Mouse (Mus musculus): Measurements from ENCODE around the gene Scarf1.

Scarf1 gene

DNA sequence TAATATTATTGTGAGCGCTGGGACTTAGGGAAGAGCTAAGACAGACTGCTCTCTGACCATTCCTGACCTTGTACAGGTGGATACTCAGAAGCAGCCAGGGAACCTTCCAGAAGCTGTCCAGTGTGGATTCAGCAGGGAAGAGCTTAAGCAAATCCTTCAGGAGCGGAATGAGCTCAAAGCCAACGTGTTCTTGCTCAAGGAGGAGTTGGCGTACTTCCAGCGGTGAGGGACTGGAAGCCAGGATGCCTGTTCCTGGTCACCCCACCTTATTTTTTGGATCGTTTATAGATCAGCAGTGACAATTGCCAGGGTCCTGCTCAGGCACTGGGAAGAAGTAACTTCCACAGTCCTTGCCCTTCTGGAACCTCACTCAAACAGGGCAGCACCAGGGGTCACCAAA is 2.1 kb upstream of the Scarf1 start:
- DNase-seq (ENCODE audit: low read depth, low spot score), result no peak

GRCm38 (mm10) chr11:75512301-75513018 is 880 bp upstream of the Scarf1 start:
- no peak for DNase-seq (ENCODE audit: low read depth, low spot score)

DNA sequence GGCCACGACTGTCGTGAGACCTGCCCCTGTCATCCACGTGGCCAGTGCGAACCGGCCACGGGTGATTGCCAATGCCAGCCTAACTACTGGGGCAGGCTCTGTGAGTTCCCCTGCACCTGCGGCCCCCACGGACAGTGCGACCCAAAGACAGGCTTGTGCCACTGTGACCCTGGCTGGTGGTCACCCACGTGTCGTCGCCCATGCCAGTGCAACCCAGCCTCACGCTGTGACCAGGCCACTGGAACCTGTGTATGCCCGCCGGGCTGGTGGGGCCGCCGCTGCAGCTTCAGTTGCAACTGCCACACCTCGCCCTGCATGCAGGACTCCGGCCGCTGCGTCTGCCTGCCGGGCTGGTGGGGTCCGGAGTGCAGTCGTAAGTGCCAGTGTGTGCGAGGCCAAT is 1.8 kb downstream of the Scarf1 start:
- no peak for DNase-seq (ENCODE audit: low read depth, low spot score)

DNA sequence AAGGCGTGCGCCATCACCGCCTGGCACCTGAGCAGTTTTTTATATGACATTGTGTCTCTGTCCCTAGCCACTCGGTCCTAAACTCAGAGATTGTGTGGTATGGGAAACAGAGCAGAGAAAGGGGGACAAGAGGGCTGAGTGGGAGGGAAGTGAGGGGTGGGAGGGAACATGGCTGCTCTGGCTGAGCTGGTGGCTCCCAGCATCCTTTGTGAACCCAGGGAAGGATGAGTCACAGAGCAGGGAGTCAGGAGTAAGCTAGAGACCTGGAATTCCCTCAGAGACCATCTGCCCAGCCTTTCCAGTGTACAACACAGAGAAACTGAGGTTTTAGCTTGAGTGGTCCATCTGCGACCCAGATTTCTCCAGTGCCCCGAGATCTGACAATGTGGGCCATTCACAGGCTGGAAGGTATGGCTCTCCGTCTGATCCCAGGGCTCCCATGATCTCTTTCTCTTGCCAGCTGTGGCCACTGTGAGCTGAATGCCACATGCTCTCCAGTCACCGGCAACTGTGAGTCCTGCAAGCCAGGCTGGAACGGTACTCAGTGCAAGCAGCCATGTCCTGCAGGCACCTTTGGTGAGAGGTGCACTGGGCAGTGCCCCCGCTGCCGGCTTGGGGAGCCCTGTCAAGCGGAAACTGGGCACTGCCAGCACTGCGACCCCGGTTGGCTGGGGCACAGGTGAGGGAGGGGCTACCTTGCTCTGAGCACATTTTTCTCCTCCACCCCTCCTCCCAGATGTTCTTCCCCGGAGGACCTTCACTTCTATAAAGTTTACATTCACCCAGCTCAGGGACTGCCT is 6.7 kb downstream of the Scarf1 start:
- no peak for DNase-seq (ENCODE audit: low read depth, low spot score)

DNA sequence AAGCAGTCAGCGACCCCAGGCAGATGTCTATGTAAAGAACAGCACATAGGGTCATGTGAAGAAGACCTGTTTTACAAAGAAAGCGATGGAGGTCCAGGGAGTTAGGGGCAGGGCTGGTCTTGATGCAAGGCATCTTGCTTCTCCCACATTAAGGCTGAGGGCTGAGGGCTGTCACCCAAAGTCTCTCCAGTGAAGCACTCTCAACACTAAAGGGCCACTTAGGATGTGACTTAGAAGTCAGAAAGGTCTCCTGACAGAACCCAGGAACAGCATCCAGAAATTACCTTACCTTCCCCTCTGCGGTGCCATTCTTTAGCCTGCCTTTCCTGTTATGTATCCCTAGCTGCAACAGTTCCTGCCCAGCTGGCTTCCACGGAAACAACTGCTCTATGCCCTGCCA is 8.3 kb downstream of the Scarf1 start:
- no peak for DNase-seq (ENCODE audit: low read depth, low spot score)

- no peak for DNase-seq (ENCODE audit: low read depth, low spot score)
Observed at GRCm38 (mm10) chr11:75522793-75523192, 9.5 kb downstream of the Scarf1 start.

DNA sequence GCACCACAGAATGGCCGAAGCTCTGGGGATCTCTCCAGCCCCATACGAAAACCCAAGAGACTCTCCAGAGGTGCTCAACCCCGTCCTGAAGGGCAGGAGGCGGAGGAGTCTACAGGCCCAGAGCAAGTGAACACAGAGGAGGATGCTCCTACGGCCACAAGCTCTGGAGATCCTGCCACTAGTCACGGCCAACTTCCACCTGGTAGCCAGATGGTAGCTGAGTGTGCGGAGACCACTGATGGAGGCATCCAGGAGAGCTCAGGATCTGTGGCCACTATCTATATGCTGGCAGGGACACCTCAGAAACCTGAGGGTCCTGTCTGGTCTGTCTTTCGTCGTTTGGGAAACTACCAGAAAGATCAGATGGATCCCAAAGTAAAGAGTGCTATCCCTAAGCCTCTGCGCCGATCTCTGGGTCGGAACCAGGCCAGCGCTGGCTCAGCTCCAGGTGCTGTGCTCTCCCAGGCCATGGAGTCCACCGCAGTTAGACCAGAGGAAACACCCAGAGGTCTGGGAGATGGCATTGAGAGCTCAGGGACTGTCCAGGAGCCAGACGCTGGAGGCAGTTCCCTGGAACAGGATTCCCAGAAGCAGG is 12.3 kb downstream of the Scarf1 start:
- no peak for DNase-seq (ENCODE audit: low read depth, low spot score)

DNA sequence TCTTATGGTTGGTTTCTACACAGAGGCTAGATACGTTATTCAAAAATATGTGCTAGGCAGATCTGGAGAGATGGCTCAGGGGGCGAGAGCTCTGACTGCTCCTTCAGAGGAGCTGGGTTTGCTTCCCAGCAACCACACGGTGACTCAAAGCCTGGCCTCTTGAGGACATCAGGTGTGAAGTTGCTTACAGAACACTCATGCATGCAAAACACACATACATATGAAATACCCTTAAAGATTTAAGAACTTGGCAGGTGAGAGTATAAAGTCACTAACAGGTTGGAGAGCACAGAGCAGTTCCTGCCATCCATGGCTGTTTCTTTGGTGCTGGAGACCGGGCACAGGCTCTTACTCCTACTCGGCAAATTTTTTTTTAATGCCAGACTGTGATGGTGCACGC is 13.6 kb downstream of the Scarf1 start:
- no peak for DNase-seq (ENCODE audit: low read depth, low spot score)

- DNase-seq (ENCODE audit: low read depth, low spot score), result no peak
Observed at GRCm38 (mm10) chr11:75529771-75530170, 16.4 kb downstream of the Scarf1 start.

- DNase-seq (ENCODE audit: low read depth, low spot score), result peak; percentile 89
Observed at GRCm38 (mm10) chr11:75530325-75530724, 17.0 kb downstream of the Scarf1 start.

GRCm38 (mm10) chr11:75530845-75531373 is 17.6 kb downstream of the Scarf1 start:
- DNase-seq (ENCODE audit: low read depth, low spot score), result peak; percentile 27

DNA sequence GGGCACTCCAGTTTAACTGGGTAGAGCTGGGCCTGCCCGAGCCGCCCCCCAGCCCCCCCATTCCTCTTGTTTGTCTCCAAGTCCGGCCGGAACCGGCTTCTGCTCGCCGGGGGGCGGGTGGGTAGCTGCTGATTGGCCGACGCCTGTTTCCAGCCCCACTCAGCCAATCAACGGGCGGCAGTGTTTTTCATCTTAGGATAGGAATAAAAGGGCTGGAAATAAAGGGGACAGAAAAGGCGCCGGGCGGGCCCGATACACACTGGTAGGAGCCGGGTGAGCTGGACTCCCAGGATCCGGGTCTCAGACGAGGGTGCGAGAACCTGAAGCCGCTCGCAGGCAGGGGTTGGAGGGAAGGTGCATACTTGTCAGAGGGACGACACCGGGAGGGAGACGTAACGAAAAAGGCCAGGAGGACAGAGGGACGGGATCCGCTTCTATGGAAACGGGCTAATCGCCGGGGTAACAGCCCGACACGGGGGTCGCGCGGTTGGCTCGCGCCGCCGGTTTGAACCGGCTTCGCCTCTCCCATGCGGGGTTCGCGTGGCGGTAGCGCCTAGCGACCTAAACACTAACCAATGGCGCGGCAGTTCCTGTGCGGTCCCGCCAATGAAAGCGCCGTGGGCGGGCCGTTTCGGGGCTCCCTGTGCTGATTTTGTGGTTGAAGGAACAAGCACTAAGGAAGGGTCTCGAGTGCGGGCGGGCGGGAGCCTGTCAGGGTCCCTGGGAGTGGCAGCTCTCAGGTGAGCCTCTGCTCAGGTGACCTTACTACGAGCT is 18.3 kb downstream of the Scarf1 start, which contains the start of gene Slc43a2:
Gene Slc43a2, plus strand, starts transcription at position 226 of the 774 bp plus-strand sequence.
- DNase-seq (ENCODE audit: low read depth, low spot score), result peak; percentile 96

GRCm38 (mm10) chr11:75532340-75533277 is 19.3 kb downstream of the Scarf1 start:
- no peak for DNase-seq (ENCODE audit: low read depth, low spot score)

- DNase-seq (ENCODE audit: low read depth, low spot score), result no peak
Observed at GRCm38 (mm10) chr11:75533314-75534015, 20.1 kb downstream of the Scarf1 start.

GRCm38 (mm10) chr11:75534286-75535033 is 21.1 kb downstream of the Scarf1 start:
- DNase-seq (ENCODE audit: low read depth, low spot score), result no peak

DNA sequence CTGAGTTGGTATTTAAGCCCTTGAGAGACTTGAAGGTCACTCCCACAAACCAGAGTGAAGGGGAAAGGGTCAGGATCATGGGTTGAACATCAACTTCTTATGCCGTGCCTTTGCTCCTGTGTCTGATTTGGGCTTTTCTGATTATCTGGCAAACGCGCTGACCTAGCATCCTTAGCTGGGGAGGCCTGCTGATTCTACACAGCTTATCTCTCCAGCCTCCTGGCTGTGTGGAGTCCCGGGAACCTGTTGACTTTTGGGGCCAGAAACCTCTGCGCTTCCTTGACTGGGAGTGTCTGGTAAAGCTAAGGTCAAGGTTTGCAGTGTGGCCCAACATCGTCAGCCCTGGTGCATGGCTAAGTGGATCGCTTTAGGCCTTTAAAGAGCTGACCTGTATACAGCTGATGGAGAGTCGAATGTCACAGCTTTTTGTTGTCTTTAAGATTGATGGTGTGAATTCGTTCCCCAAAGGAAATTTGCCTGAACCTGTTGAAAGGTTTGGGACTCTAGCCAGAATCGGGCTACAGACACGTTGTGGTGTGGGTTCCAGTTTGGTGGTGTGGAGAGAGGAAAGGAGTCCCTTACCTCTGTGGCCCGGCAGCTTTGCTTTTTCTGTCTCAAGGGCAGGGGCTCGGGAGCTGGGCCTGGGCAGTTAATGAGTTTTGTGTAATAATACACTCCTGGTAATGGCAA is 21.9 kb downstream of the Scarf1 start:
- DNase-seq (ENCODE audit: low read depth, low spot score), result no peak

GRCm38 (mm10) chr11:75536255-75537024 is 23.1 kb downstream of the Scarf1 start:
- DNase-seq (ENCODE audit: low read depth, low spot score), result no peak

DNA sequence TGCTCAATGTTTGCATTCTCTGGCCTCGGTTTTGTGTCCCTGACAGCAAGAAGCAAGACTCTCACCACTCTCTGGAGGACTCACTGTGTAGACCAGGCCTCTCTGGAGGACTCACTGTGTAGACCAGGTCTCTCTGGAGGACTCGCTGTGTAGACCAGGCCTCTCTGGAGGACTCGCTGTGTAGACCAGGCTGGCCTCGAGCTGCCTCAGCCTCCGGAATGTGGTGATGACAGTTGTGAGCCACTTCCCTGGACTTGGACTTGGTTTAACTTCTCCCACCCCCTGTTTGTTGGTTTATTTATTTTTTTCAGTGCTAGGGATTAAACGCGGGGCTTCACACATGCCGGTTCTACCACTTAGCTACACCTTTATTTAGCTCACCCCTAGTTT is 23.7 kb downstream of the Scarf1 start:
- no peak for DNase-seq (ENCODE audit: low read depth, low spot score)
